Mouse (Mus musculus) lung, embryonic 16.5 days (tissue): ENCODE measurements around the gene Otos. TPM values are rescaled to one million over a fixed set of nuclear protein-coding genes. Genes with fewer than 3 reads are reported as not detected.

Experiments
- ATAC-seq: fragments of 200-750 bp; cut with Nextera tagmentation; 2 replicates; pipeline ENCODE4 v1.8.0; 2017; ENCODE audit warnings: low read depth, mild to moderate bottlenecking, moderate library complexity
- H3K27ac ChIP-seq: fragments of 300-500 bp; sonication (generic); 2 replicates; pipeline ENCODE4 v1.5.1; 2014; ENCODE audit warnings: mild to moderate bottlenecking, control low read depth, low read length
- H3K27me3 ChIP-seq: fragments of 300-500 bp; sonication (generic); 2 replicates; pipeline ENCODE4 v1.6.1; 2014; ENCODE audit warnings: low read depth, low read length, mixed read lengths; ENCODE audit not compliant: control insufficient read depth, insufficient read depth
- H3K36me3 ChIP-seq: fragments of 300-500 bp; sonication (generic); 2 replicates; pipeline ENCODE4 v1.6.1; 2014; ENCODE audit warnings: low read length; ENCODE audit not compliant: control insufficient read depth, insufficient read depth
- H3K4me1 ChIP-seq: fragments of 300-500 bp; sonication (generic); replicated peaks from 2 replicates; pipeline ENCODE4 v1.6.1; 2014; ENCODE audit warnings: low read length, mixed read lengths; ENCODE audit not compliant: control insufficient read depth, insufficient read depth
- H3K4me2 ChIP-seq: fragments of 300-500 bp; sonication (generic); 2 replicates; pipeline ENCODE4 v1.6.1; 2014; ENCODE audit warnings: low read depth, low read length, control low read depth
- H3K4me3 ChIP-seq: fragments of 300-500 bp; sonication (generic); 2 replicates; pipeline ENCODE4 v1.5.1; 2014; ENCODE audit warnings: mild to moderate bottlenecking, low read length, control low read depth
- H3K9ac ChIP-seq: fragments of 300-500 bp; sonication (generic); 2 replicates; pipeline ENCODE4 v1.6.1; 2014; ENCODE audit warnings: low read length, control low read depth
- H3K9me3 ChIP-seq: fragments of 300-500 bp; sonication (generic); 2 replicates; pipeline ENCODE4 v1.6.1; 2016; ENCODE audit warnings: low read length; ENCODE audit not compliant: control insufficient read depth
- WGBS: fragments of 180-500 bp; shearing (Covaris S2); extraction: QIAGEN DNeasy Blood & Tissue Kit; methylation state at CpG from one replicate; pipeline ENCODE4 v1.1.7; 2014; 5-methylcytosine and 5-hydroxymethylcytosine counted together
- polyA plus RNA-seq: library from polyadenylated mRNA; unstranded; fragments of >200 nt; fragmentation: Nextera tagmentation; extraction: Ambion mirVana; gene quantifications from 2 replicates; pipeline ENCODE4 v1.2.1, GENCODE M21; 2015

Otos gene
- polyA plus RNA-seq, 1 experiment from 2014 or later, result not detected

DNA sequence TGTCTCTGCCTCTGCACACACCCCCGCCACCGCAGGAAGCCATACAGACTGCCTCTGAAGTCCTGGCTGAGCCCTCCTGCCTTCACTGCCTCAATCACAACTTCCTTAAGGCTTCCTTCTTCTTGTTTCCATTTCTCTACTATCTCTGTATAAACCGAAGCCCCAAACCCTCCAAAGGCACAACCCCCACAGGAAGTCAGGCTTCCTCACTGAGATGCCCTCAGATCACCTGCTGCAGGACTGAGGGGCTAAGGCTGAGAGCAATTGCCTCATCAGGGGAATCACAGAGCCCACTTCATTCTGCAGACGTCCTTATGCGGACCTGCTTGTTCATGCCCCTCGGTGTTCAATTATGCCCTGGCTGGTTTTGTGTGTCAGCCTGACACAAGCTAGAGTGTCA is 8.2 kb downstream of the Otos start:
- 79% methylated on average over 6 of the region's 6 CpGs for WGBS
- H3K4me3 ChIP-seq, result no peak overlapping the region
- H3K9ac ChIP-seq, result no peak overlapping the region; the same call in 1 of the 2 replicates
- H3K4me1 ChIP-seq, result peaks cover 8% of the 10 kb centered on the region
- H3K4me2 ChIP-seq, result no peak overlapping the region
- ATAC-seq, result no peak
- peaks cover 13% of the 10 kb centered on the region for H3K36me3 ChIP-seq
- no peaks in the 10 kb centered on the region for H3K27me3 ChIP-seq
- no peak overlapping the region for H3K27ac ChIP-seq
- no peaks in the 10 kb centered on the region for H3K9me3 ChIP-seq

DNA sequence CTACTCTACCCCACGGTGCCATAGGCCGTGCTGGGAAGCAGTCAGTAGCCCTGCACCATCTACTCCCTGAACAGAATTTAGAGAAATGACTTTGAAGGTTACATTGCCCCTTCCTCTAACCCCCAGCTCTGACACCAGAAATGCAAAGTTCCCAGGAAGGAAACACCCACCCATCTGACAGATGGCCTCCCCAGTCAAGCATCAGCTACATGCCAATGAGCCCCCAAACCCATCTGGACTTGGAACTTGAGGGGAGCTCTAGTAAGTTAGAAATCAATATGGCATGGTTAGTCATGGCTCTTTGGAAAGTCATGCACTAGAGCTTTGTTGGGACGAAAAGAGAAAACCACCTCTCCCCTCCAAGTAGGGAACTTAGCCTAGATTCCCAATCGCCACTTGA is 9.9 kb downstream of the Otos start:
- Histone ChIP-seq H3K9me3 (no peaks in the 10 kb centered on the region), H3K36me3 (peaks cover 13% of the 10 kb centered on the region), H3K4me3 (no peak overlapping the region), H3K27ac (no peak overlapping the region), H3K27me3 (no peaks in the 10 kb centered on the region), H3K4me2 (no peak overlapping the region), H3K4me1 (peaks cover 8% of the 10 kb centered on the region), H3K9ac (no peak overlapping the region)
- ATAC-seq, result no peak
- 94% methylated on average over 4 of the region's 4 CpGs for WGBS

DNA sequence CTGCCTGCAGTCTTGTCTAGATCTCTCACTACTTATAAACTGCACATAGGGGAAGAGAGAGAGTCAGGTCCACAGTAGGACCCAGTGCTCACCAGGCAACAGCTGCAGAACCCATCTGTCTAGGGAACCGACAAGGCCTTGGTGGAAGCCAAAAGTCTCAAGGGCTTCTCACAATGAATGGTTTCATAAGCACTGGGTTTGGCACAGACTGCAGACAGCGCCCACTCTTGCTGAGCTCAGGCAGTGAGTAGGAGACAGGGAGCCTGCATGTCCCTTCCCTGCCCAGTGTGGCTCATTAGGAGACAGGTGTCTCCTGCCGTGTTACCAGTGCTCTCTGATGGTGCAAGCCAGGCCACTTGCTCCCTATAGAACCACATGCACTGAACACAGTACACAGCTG is 10.5 kb downstream of the Otos start:
- no peak for ATAC-seq
- Histone ChIP-seq H3K4me2 (no peak overlapping the region), H3K27me3 (no peaks in the 10 kb centered on the region), H3K27ac (no peak overlapping the region), H3K36me3 (peaks cover 13% of the 10 kb centered on the region), H3K9ac (no peak overlapping the region), H3K4me1 (peaks cover 8% of the 10 kb centered on the region), H3K4me3 (no peak overlapping the region), H3K9me3 (no peaks in the 10 kb centered on the region)
- WGBS, result 78% methylated on average over 3 of the region's 3 CpGs

- Histone ChIP-seq H3K4me2 (no peak overlapping the region), H3K9ac (no peak overlapping the region), H3K9me3 (no peaks in the 10 kb centered on the region), H3K4me1 (peaks cover 8% of the 10 kb centered on the region), H3K27ac (no peak overlapping the region), H3K27me3 (no peaks in the 10 kb centered on the region), H3K4me3 (no peak overlapping the region), H3K36me3 (peaks cover 13% of the 10 kb centered on the region)
- 88% methylated on average over 15 of the region's 15 CpGs for WGBS
- no peak for ATAC-seq
Observed at GRCm38 (mm10) chr1:92637501-92638172, 11.0 kb downstream of the Otos start.

GRCm38 (mm10) chr1:92636676-92637075 is 12.0 kb downstream of the Otos start:
- Histone ChIP-seq H3K36me3 (peaks cover 13% of the 10 kb centered on the region), H3K4me3 (no peak overlapping the region), H3K27ac (no peak overlapping the region), H3K27me3 (no peaks in the 10 kb centered on the region), H3K4me1 (peaks cover 8% of the 10 kb centered on the region), H3K9ac (no peak overlapping the region), H3K4me2 (no peak overlapping the region), H3K9me3 (no peaks in the 10 kb centered on the region)
- ATAC-seq, result no peak
- WGBS, result 97% methylated on average over 11 of the region's 11 CpGs

DNA sequence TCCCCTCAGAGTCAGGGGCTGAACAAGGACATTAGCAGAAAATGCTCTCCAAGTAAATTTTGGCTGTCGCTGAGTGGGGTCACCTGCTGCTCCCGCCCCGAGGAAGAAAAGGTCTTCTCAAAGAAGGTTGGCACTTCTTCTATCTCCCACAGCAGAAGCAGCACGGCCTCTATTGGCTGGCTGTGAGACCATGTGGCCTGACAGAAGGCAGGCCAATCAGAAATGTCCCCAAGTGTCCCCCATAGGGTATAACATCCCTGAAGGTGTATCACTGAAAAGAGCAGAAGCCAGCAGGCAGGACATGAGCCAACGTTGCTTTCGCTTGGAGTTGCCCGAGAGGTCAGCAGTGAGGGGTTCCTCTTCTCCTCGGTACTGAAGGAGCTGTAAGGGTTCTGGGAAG is 12.6 kb downstream of the Otos start:
- no peak for ATAC-seq
- H3K4me2 ChIP-seq, result no peak overlapping the region
- no peaks in the 10 kb centered on the region for H3K9me3 ChIP-seq
- peaks cover 8% of the 10 kb centered on the region for H3K4me1 ChIP-seq
- WGBS, result 80% methylated on average over 8 of the region's 8 CpGs
- H3K9ac ChIP-seq, result no peak overlapping the region
- no peak overlapping the region for H3K27ac ChIP-seq
- H3K27me3 ChIP-seq, result no peaks in the 10 kb centered on the region
- peaks cover 13% of the 10 kb centered on the region for H3K36me3 ChIP-seq
- no peak overlapping the region for H3K4me3 ChIP-seq

DNA sequence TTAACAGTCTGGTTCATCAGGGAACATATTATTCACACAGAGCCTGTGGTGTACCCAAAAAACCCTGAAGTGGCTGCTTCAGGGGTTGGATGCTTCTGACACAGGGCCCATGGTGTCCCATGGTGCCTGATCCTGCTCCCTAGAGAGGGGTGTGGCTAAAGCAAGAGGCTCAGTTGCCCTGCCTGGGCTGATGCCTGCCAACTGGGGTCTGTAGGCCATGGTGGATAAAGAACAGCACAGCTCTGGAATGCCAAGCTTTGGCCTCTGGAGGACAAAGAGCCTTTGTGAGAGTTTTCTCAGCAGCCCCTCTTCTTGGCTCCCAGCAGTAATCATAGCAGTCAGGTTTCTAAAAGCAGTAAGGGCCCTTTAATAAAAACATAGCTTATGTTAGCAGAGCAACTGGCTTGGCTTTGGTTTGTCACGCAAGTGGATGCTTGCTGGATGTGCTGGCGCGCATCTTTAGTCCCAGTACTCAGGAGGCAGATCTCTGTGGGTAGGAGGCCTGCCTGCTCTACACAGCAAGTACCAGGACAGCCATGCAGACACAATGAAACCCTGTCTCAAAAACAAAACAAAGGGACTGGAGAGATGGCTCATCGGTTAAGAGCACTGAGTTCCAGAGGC is 13.6 kb downstream of the Otos start:
- no peak for ATAC-seq
- H3K27ac ChIP-seq, result no peak overlapping the region
- WGBS, result 71% methylated on average over 4 of the region's 4 CpGs

GRCm38 (mm10) chr1:92634569-92634968 is 14.1 kb downstream of the Otos start:
- H3K4me3 ChIP-seq, result no peak overlapping the region
- H3K36me3 ChIP-seq, result peaks cover 13% of the 10 kb centered on the region
- H3K9me3 ChIP-seq, result no peaks in the 10 kb centered on the region
- no peaks in the 10 kb centered on the region for H3K4me1 ChIP-seq
- ATAC-seq, result no peak
- no peak overlapping the region for H3K27ac ChIP-seq
- H3K27me3 ChIP-seq, result no peaks in the 10 kb centered on the region
- 48% methylated on average over 1 of the region's 1 CpGs for WGBS
- no peak overlapping the region for H3K4me2 ChIP-seq
- no peak overlapping the region for H3K9ac ChIP-seq

More for the DNA sequence above, 13.6 kb downstream of the Otos start:
- Histone ChIP-seq H3K9me3 (no peaks in the 10 kb centered on the region), H3K9ac (no peak overlapping the region; the same call in 1 of the 2 replicates), H3K4me3 (no peak overlapping the region), H3K36me3 (peaks cover 13% of the 10 kb centered on the region), H3K27me3 (no peaks in the 10 kb centered on the region), H3K4me1 (no peaks in the 10 kb centered on the region), H3K4me2 (no peak overlapping the region)

DNA sequence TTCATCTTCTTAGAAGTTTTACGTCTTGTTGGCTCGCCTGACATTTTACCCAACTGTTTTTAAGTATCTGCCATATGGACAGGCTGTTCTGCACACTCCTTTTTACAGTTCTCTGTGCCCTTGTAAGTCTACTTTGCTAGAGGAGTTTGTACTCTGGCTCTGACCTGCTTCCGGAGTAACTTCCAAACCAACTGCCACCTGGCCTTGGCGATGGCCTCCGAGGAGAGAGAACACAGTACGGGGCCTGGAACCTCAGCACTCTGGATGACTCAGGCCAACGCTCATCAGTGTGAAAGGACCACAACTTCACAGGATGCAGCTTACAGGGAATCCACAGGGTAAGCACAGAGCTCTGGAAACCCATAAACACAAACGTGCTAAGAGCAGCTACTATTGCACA is 14.9 kb downstream of the Otos start:
- H3K27ac ChIP-seq, result no peak overlapping the region
- H3K27me3 ChIP-seq, result no peaks in the 10 kb centered on the region
- H3K4me2 ChIP-seq, result no peak overlapping the region
- H3K9me3 ChIP-seq, result no peaks in the 10 kb centered on the region
- H3K4me1 ChIP-seq, result no peaks in the 10 kb centered on the region
- no peak overlapping the region for H3K9ac ChIP-seq
- ATAC-seq, result no peak
- no peak overlapping the region for H3K4me3 ChIP-seq
- H3K36me3 ChIP-seq, result peaks cover 13% of the 10 kb centered on the region
- WGBS, result 77% methylated on average over 8 of the region's 8 CpGs
